Mouse (Mus musculus): ENCODE measurements around the gene Gm10985. TPM values are rescaled to one million over a fixed set of nuclear protein-coding genes. Genes with fewer than 3 reads are reported as not detected.

Gene Gm10985
- polyA plus RNA-seq (2017; shearing (Covaris generic)) = not detected

DNA sequence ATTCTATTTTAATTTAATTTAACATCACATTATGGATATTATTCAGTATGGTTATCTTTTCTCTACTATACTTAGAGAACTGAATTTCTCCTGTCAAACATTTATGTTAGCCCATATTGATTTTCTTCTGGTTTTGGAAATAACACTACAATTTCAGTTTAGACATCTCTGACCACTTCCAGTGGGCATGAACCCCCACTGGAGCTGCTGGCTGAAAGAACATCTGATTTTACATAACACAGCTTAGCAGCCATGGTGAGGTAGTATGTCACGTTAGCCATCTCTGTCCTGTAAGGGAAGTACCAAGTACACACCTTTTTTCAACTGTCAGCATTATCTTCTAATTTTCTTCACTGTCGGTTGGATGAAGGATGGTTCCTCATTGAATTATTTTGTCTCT lies at the start of gene Gm10985:
Gene Gm10985, plus strand, starts transcription at position 301 of the 400 bp plus-strand sequence.

GRCm38 (mm10) chr3:53863383-53864220 lies 18.7 kb downstream of the Gm10985 start, which contains the start of gene Ufm1:
Ufm1 (minus strand) TSS chr3:53863830.

Other genes starting within 250 kb of the Gm10985 start
- not detected for gene Frem2, start 187.7 kb upstream of the Gm10985 start, polyA plus RNA-seq (2017; shearing (Covaris generic))
- gene Ufm1, start 18.7 kb downstream of the Gm10985 start, polyA plus RNA-seq (2017; shearing (Covaris generic)) = 70.6 TPM